Mouse (Mus musculus) hindbrain, postnatal 0 days (tissue): ENCODE measurements at regions not wholly inside any gene's neighbourhood (a gene's known extent, or its start where the extent isn't known, plus 50 kb on each side); places are given as distances from the start of the nearest gene placed in this dataset.

Experiments used
- ATAC-seq: fragments of 200-750 bp; cut with Nextera tagmentation; 2 replicates; pipeline ENCODE4 v1.8.0; 2017; ENCODE audit warnings: mild to moderate bottlenecking, moderate TSS enrichment, moderate library complexity
- DNase-seq: peaks from one replicate; pipeline ENCODE4 v3.0.0-alpha.2; 2015; ENCODE audit warnings: low spot score
- H3K27ac ChIP-seq: fragments of 300-500 bp; sonication (generic); 2 replicates; pipeline ENCODE4 v1.5.1; 2014; ENCODE audit warnings: mild to moderate bottlenecking
- H3K27me3 ChIP-seq: fragments of 300-500 bp; sonication (generic); 2 replicates; pipeline ENCODE4 v1.6.1; 2014; ENCODE audit warnings: low read length, mixed read lengths; ENCODE audit not compliant: insufficient read depth
- H3K36me3 ChIP-seq: fragments of 300-500 bp; sonication (generic); 2 replicates; pipeline ENCODE4 v1.6.1; 2014; ENCODE audit warnings: low read length, mixed read lengths; ENCODE audit not compliant: insufficient read depth
- H3K4me1 ChIP-seq: fragments of 300-500 bp; sonication (generic); 2 replicates; pipeline ENCODE4 v1.6.1; 2014; ENCODE audit warnings: antibody characterized with exemption, low read length, mixed read lengths; ENCODE audit not compliant: insufficient read depth
- H3K4me2 ChIP-seq: fragments of 300-500 bp; sonication (generic); 2 replicates; pipeline ENCODE4 v1.6.1; 2014; ENCODE audit warnings: low read depth, mild to moderate bottlenecking, low read length, moderate library complexity, mixed read lengths
- H3K4me3 ChIP-seq: fragments of 300-500 bp; sonication (generic); 2 replicates; pipeline ENCODE4 v1.5.1; 2014; ENCODE audit warnings: low read length
- H3K9ac ChIP-seq: fragments of 300-500 bp; sonication (generic); replicated peaks from 2 replicates; pipeline ENCODE4 v1.6.1; 2014; ENCODE audit warnings: mild to moderate bottlenecking, low read length, moderate library complexity, mixed read lengths
- H3K9me3 ChIP-seq: fragments of 300-500 bp; sonication (generic); 2 replicates; pipeline ENCODE4 v1.6.1; 2016; ENCODE audit warnings: low read length, mixed read lengths
- CTCF ChIP-seq: IDR thresholded peaks from 2 replicates; pipeline ENCODE4 v1.5.1; 2016; ENCODE audit warnings: antibody characterized with exemption, control low read depth, low read depth
- WGBS: fragments of 180-500 bp; shearing (Covaris S2); extraction: QIAGEN DNeasy Blood & Tissue Kit; methylation state at CpG from one replicate; pipeline ENCODE4 v1.1.7; 2014; 5-methylcytosine and 5-hydroxymethylcytosine counted together

GRCm38 (mm10) chr10:117538725-117539124 lies 90.6 kb upstream of the Cpm start:
- TF ChIP-seq CTCF = no peak
- Histone ChIP-seq H3K4me1 (no peaks in the 10 kb centered on the region), H3K9ac (no peak overlapping the region), H3K36me3 (no peaks in the 10 kb centered on the region), H3K9me3 (no peaks in the 10 kb centered on the region), H3K4me3 (no peak overlapping the region), H3K27me3 (no peaks in the 10 kb centered on the region), H3K27ac (no peak overlapping the region), H3K4me2 (no peak overlapping the region)
- DNase-seq (no peak), ATAC-seq (no peak)
- WGBS = 88% methylated on average over 5 of the region's 5 CpGs

- TF ChIP-seq CTCF = no peak
- no peak for DNase-seq
- no peak overlapping the region for H3K4me3 ChIP-seq
- no peaks in the 10 kb centered on the region for H3K36me3 ChIP-seq
- H3K9me3 ChIP-seq = no peaks in the 10 kb centered on the region
- ATAC-seq = no peak
- no peak overlapping the region for H3K27ac ChIP-seq
- H3K9ac ChIP-seq = no peak overlapping the region
- H3K4me2 ChIP-seq = no peak overlapping the region
- H3K4me1 ChIP-seq = no peaks in the 10 kb centered on the region
- H3K27me3 ChIP-seq = no peaks in the 10 kb centered on the region
- 96% methylated on average over 15 of the region's 15 CpGs for WGBS
These were observed 92.3 kb upstream of the Cpm start for GRCm38 (mm10) chr10:117536769-117537599.

GRCm38 (mm10) chr10:117535843-117536242 lies 93.5 kb upstream of the Cpm start:
- Histone ChIP-seq H3K27me3 (no peaks in the 10 kb centered on the region), H3K9me3 (no peaks in the 10 kb centered on the region), H3K27ac (no peak overlapping the region), H3K4me3 (no peak overlapping the region), H3K36me3 (no peaks in the 10 kb centered on the region), H3K9ac (no peak overlapping the region), H3K4me1 (no peaks in the 10 kb centered on the region), H3K4me2 (no peak overlapping the region)
- ATAC-seq = no peak
- no peak for DNase-seq
- no peak for TF ChIP-seq CTCF
- WGBS = 84% methylated on average over 4 of the region's 4 CpGs

- Histone ChIP-seq H3K4me2 (no peak overlapping the region), H3K9ac (no peak overlapping the region), H3K36me3 (no peaks in the 10 kb centered on the region), H3K27ac (no peak overlapping the region), H3K4me3 (no peak overlapping the region), H3K9me3 (no peaks in the 10 kb centered on the region), H3K4me1 (no peaks in the 10 kb centered on the region), H3K27me3 (no peaks in the 10 kb centered on the region)
- 90% methylated on average over 12 of the region's 12 CpGs for WGBS
- no peak for TF ChIP-seq CTCF
- no peak for DNase-seq
- no peak for ATAC-seq
These were observed 94.1 kb upstream of the Cpm start for GRCm38 (mm10) chr10:117534992-117535719.

GRCm38 (mm10) chr10:117534478-117534877 lies 94.8 kb upstream of the Cpm start:
- DNase-seq = no peak

GRCm38 (mm10) chr10:117533541-117534386 lies 95.5 kb upstream of the Cpm start:
- no peak overlapping the region for H3K9ac ChIP-seq
- ATAC-seq = no peak
- no peaks in the 10 kb centered on the region for H3K4me1 ChIP-seq
- H3K4me2 ChIP-seq = no peak overlapping the region
- H3K27ac ChIP-seq = no peak overlapping the region
- H3K4me3 ChIP-seq = no peak overlapping the region
- no peaks in the 10 kb centered on the region for H3K36me3 ChIP-seq
- TF ChIP-seq CTCF = no peak
- H3K9me3 ChIP-seq = no peaks in the 10 kb centered on the region
- DNase-seq = no peak
- no peaks in the 10 kb centered on the region for H3K27me3 ChIP-seq
- WGBS = 85% methylated on average over 8 of the region's 8 CpGs

More at GRCm38 (mm10) chr10:117534478-117534877, 94.8 kb upstream of the Cpm start:
- no peaks in the 10 kb centered on the region for H3K9me3 ChIP-seq
- H3K27me3 ChIP-seq = no peaks in the 10 kb centered on the region
- no peak for ATAC-seq
- H3K27ac ChIP-seq = no peak overlapping the region
- TF ChIP-seq CTCF = no peak
- no peaks in the 10 kb centered on the region for H3K36me3 ChIP-seq
- no peak overlapping the region for H3K4me2 ChIP-seq
- WGBS = 91% methylated on average over 4 of the region's 4 CpGs
- no peaks in the 10 kb centered on the region for H3K4me1 ChIP-seq
- H3K9ac ChIP-seq = no peak overlapping the region
- H3K4me3 ChIP-seq = no peak overlapping the region
